Mouse (Mus musculus): Measurements from ENCODE around the gene Krtap11-1.

Gene Krtap11-1

DNA sequence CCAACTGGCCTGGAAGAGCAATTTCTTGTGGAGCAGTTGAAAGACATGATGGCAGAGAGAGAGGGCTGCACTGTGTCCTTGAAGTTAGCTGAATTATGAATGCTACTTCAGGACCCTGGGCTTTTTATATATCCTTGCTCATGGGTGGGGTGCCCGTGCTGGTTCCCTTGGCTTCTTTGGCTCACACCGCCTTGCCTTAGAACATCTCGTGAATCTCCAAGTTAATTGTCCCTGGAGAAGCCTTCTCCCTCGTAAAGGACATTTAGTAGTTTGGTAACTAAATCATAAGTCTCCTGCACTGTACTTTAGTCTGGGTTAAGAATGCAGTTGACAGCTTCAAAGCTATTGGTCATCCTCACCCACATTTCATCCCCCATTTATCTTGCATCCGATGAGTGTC is at the start of gene Krtap11-1:
Gene Krtap11-1, minus strand, starts transcription at position 101 of the 400 bp plus-strand sequence.
- no peak for DNase-seq

DNA sequence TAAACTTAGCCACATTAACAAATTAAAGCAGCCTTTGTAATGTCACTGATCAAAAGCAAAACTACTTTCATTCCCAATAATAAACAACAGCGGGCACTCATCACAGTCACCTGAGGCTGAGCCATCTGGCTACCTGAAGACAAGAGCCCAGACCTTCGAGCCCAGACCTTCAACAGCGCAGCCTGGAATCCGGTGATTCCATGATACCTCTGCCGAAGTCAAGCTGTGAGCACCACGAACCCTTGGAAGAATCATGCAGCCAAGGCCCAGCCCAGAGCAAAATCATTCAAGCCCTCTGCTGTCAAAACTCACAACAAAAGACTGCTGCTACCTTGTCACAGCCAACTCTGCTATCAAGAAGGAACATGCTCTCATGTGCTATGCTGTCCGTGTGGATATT is 47.2 kb upstream of the Krtap11-1 start:
- DNase-seq, result no peak

GRCm38 (mm10) chr16:89617251-89617650 is 46.3 kb upstream of the Krtap11-1 start:
- DNase-seq, result no peak

DNA sequence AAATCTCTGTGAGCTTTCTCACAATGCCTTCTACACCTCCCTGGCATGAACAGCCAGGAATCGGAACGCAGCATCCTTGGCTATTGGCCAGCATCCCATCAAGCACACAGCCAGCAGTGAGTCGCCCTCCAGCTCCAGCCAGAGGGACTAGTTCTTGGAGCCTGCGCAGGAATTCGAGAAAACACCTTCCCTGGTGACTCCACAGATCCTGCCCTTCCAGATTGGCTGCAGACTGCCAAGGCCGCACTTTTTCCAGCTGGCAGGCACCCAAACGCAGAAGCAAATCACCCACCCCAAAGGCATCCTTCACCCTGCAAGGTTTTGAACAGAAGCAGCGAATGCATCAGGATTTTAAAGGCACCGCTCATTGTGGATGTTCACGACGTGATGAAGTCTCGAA is 42.7 kb upstream of the Krtap11-1 start:
- DNase-seq, result no peak

DNA sequence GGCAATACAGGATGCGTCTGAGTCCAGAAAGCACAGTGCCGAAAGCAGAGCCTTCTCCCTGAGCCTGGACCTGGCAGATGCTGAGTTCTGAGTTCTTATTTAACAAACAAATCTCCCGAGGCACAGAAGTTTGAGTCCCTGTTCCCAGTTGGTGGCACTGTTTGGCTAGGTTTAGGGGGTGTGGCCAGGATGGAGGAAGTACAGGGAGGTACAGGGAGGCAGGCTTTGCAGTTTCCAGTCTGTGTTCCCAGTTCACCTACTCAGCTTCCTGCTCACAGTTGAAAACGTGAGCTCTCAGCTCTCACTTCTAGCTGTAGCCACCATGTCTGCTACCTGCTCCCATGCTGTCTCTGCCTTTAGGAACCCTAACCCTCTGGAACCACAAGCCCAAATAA is 37.8 kb upstream of the Krtap11-1 start:
- DNase-seq, result no peak

GRCm38 (mm10) chr16:89608161-89608790 is 37.3 kb upstream of the Krtap11-1 start:
- DNase-seq, result no peak

GRCm38 (mm10) chr16:89606951-89607350 is 36.0 kb upstream of the Krtap11-1 start:
- DNase-seq, result no peak

DNA sequence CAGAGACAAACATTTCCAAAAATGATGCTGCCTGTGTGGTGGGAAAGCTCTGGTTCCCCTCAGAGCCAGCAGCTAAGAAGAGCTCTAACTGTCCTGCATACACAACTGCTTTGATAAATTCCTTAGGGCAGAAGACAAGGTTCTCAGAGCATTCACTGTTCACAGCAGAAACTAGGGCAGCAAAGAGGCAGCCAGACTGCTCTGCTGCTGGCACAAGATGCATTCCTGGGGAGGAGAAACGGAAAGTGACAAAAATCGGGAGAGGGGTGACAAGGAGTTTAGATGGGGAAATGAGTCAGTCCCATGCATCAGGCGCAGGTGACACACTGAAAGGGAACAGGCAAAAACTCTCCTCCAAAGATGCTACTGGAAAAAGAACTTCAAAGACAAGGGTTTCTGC is 16.2 kb upstream of the Krtap11-1 start:
- no peak for DNase-seq

DNA sequence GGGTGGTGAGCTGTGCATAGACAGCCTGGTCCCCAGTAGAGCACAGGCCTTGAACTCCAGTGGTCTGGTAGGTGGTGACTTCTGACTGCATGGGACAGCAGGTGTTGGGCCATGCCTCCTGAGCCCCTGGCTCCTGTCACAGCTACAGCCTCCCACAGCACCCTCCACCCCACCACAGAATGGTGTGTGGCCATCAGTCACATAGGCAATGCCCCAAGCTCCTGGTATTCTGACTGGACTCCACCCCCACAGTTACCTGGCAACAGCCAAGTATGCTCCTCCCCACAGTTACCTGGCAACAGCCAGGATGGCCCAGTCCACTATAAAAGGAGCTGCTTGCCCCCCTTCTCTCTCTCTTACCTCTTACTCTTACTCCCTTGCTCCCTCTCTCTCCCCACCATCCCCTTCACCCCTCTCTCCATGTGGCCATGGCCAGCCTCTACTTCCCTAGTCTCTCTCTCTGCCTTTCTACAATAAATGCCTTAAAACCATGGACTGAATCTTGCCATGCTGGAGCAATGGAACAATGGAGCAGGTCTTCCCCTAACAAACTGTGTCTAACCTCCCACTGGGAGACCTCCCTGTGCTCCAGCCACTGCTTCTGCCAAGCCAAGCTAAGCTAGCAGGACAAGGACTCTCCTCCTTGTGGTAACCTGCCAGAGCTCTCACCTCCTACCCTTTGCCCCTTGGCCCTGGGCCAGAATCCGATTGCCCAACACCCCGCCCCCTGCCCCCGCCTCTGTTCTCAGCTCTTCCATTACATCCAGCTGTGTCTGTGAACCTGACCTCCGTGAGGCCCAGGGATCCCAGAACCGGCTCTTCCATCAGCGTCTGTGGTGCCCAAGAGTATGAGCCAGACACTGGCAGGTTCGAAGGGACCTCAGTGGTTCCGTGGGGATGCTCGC is 14.9 kb upstream of the Krtap11-1 start:
- no peak for DNase-seq

GRCm38 (mm10) chr16:89581658-89582057 is 10.7 kb upstream of the Krtap11-1 start:
- DNase-seq, result no peak

DNA sequence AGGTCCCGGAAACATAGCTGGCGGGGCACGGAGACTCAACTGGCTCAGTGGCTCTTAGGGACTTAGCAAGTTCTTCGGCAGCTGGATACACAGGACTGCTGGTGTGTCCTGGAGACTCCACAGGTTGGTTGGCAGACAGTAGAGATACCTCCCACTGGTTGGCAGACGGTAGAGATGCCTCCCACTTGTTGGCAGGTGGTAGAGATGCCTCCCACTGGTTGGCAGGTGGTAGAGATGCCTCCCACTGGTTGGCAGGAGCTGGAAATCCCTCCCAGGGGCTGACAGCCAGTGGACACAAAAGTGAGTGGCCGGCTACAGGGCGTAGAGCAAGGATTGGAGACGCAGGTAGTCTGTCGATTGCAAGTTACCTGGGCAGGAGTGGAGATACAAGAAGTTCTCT is 467 bp downstream of the Krtap11-1 start:
- DNase-seq, result no peak

- DNase-seq, result no peak
Measured at GRCm38 (mm10) chr16:89569136-89569535, 1.8 kb downstream of the Krtap11-1 start.

GRCm38 (mm10) chr16:89568141-89568540 is 2.8 kb downstream of the Krtap11-1 start:
- no peak for DNase-seq

DNA sequence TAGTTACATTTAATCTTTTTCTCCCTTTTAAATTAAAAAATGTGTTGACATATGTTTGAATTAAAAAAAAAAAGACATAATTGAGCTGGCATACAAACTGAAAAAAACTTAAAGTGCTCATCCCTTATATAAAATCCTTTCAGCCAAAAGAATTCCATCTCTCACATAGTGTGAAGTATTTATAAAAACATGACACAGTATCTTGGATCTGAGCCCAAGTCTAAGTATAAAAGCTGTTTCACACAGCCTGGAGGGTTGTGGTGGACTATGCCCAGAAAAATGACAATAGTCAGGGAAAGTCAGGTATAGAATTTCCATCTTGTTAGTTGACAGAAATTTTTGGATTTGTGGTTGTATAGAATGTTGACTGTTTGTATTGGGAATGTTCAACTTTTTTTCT is 20.7 kb downstream of the Krtap11-1 start:
- no peak for DNase-seq

GRCm38 (mm10) chr16:89538031-89538484 is 32.9 kb downstream of the Krtap11-1 start:
- no peak for DNase-seq

DNA sequence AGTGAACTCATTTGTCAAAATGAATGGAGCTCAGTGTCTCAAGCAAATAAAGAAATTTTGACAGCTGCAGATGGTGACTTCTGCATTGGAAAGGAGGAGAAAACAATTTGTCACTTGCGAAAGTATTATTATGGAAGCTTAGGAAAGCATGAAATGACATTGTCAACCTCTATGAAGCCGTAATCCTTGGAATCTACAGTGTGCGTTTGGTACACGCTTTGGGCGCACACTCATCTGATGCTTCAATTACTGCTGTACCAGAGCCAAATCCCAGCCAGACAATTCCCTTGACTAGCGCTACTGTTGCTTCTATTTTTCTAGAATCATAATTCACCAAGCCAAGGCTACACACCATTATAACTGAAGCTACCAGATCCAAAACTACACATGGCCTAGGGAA is 33.6 kb downstream of the Krtap11-1 start:
- no peak for DNase-seq

GRCm38 (mm10) chr16:89530547-89530946 is 40.4 kb downstream of the Krtap11-1 start:
- DNase-seq, result no peak

- no peak for DNase-seq
Measured at GRCm38 (mm10) chr16:89529846-89530245, 41.1 kb downstream of the Krtap11-1 start.

- DNase-seq, result no peak
Measured at GRCm38 (mm10) chr16:89528380-89528779, 42.6 kb downstream of the Krtap11-1 start.

GRCm38 (mm10) chr16:89520996-89521395 is 50.0 kb downstream of the Krtap11-1 start:
- no peak for DNase-seq

DNA sequence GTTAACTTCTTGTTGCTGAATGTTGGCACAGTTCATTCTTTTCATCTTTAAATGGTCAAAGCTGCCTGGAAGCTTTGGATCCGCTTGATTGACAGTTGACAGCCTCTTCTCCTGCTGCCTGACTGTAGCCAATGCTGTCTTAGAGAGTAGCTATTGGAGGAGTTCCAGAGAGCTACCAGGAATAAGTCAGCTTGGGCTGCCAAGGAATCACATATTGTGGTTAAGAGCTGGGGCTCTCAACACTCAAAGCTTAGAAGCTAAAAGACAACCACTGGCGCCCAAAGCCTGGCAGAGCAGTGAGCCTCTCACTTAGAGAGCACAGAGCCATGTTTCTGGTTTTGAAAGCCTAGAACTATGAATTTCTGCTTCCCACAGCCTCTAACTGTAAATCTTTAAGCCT is 50.4 kb downstream of the Krtap11-1 start:
- DNase-seq, result no peak
